Mouse (Mus musculus) ES-E14 (cell line): Measurements from ENCODE around the gene Ugt1a8. TPM values are rescaled to one million over a fixed set of nuclear protein-coding genes. Genes with fewer than 3 reads are reported as not detected.

Experiments used
- DNase-seq: peaks from one replicate; pipeline ENCODE4 v3.0.0-alpha.2; 2013; ENCODE audit warnings: low read depth, low spot score
- H3K27ac ChIP-seq: 2 replicates; pipeline ENCODE4 v1.5.1; 2012; ENCODE audit warnings: low read depth, mild to moderate bottlenecking, low read length, moderate library complexity, mixed read lengths; ENCODE audit not compliant: poor library complexity, insufficient read depth, severe bottlenecking
- H3K36me3 ChIP-seq: 2 replicates; pipeline ENCODE4 v1.6.1; 2012; ENCODE audit warnings: mild to moderate bottlenecking, low read length, moderate library complexity, mixed read lengths; ENCODE audit not compliant: control insufficient read depth, poor library complexity, insufficient read depth, severe bottlenecking
- H3K4me1 ChIP-seq, 2 experiments: fragments of 150-350 bp in 1 of 2; sonication (generic) in 1 of 2; 2 replicates each; pipeline ENCODE4 v1.6.1; 2012; ENCODE audit warnings: low read length in 2 of 2, mild to moderate bottlenecking in 1 of 2, mixed read lengths in 1 of 2; ENCODE audit not compliant: control insufficient read depth in 2 of 2, insufficient read depth in 2 of 2, poor library complexity in 1 of 2
- H3K4me3 ChIP-seq, 2 experiments: fragments of 150-350 bp in 1 of 2; sonication (generic) in 1 of 2; 2 replicates each; pipeline ENCODE4 v1.5.1; 2012; ENCODE audit warnings: low read length in 2 of 2, low read depth in 1 of 2, mild to moderate bottlenecking in 1 of 2, mixed read lengths in 1 of 2; ENCODE audit not compliant: insufficient read depth in 1 of 2, poor library complexity in 1 of 2, severe bottlenecking in 1 of 2
- H3K9ac ChIP-seq: 2 replicates; pipeline ENCODE4 v1.6.1; 2012; ENCODE audit warnings: low read depth, mild to moderate bottlenecking, low read length, mixed read lengths; ENCODE audit not compliant: poor library complexity, insufficient read depth, severe bottlenecking
- H3K9me3 ChIP-seq: fragments of 150-350 bp; sonication (generic); 2 replicates; pipeline ENCODE4 v1.6.1; 2012; ENCODE audit warnings: low read depth, mild to moderate bottlenecking, low read length; ENCODE audit not compliant: control insufficient read depth, insufficient read depth
- CHD2 ChIP-seq: IDR thresholded peaks from 2 replicates; pipeline ENCODE4 v1.6.1; 2014; ENCODE audit warnings: mild to moderate bottlenecking, low read depth, low read length, inconsistent platforms
- HCFC1 ChIP-seq: IDR thresholded peaks from 2 replicates; pipeline ENCODE4 v1.6.1; 2012; ENCODE audit warnings: low read length, inconsistent platforms, borderline replicate concordance; ENCODE audit not compliant: insufficient read depth
- MAFK ChIP-seq: IDR thresholded peaks from 2 replicates; pipeline ENCODE4 v1.6.1; 2014; ENCODE audit warnings: mild to moderate bottlenecking, low read depth, low read length, inconsistent platforms; ENCODE audit not compliant: insufficient read depth
- ZC3H11A ChIP-seq: IDR thresholded peaks from 2 replicates; pipeline ENCODE4 v1.6.1; 2012; ENCODE audit warnings: low read depth, mild to moderate bottlenecking, inconsistent platforms, low read length, borderline replicate concordance
- ZNF384 ChIP-seq: IDR thresholded peaks from 2 replicates; pipeline ENCODE4 v1.6.1; 2012; ENCODE audit warnings: low read depth, low read length, inconsistent platforms
- in situ Hi-C, 2 experiments: fragments of 600-800 bp; cut with MboI; formaldehyde crosslinking; loops; one replicate each; pipeline ENCODE4 v1.15.1; 2025; ENCODE audit warnings: low sequenced_read_pairs in 2 of 2, inconsistent platforms in 1 of 2; ENCODE audit not compliant: unreplicated experiment in 2 of 2
- total RNA-seq: library from RNA; depleted of rRNA; stranded (reverse); fragments of 300-350 nt; gene quantifications from 2 replicates; pipeline ENCODE4 v1.2.3, GENCODE M21; 2012

Gene Ugt1a8
- total RNA-seq, 1 experiment: not detected

- no peaks in the 10 kb centered on the region for H3K9me3 ChIP-seq
- in situ Hi-C loops: no loop called here
These were observed 129.5 kb downstream of the Ugt1a8 start for GRCm38 (mm10) chr1:88217144-88217543.

GRCm38 (mm10) chr1:88217576-88217975, 130.0 kb downstream of the Ugt1a8 start:
- Histone ChIP-seq H3K4me1 (no peaks in the 10 kb centered on the region), H3K27ac (no peak overlapping the region), H3K4me3 (no peak overlapping the region), H3K9me3 (no peaks in the 10 kb centered on the region), H3K36me3 (no peaks in the 10 kb centered on the region), H3K9ac (no peak overlapping the region)
- no peak for DNase-seq
- TF ChIP-seq MAFK: no peak
- no peak for TF ChIP-seq CHD2
- TF ChIP-seq ZC3H11A: no peak
- no peak for TF ChIP-seq HCFC1
- TF ChIP-seq ZNF384: no peak
- in situ Hi-C loops: no loop called here

More at GRCm38 (mm10) chr1:88217144-88217543, 129.5 kb downstream of the Ugt1a8 start:
- DNase-seq: no peak
- Histone ChIP-seq H3K4me1 (no peaks in the 10 kb centered on the region), H3K4me3 (no peak overlapping the region), H3K9ac (no peak overlapping the region), H3K27ac (no peak overlapping the region), H3K36me3 (no peaks in the 10 kb centered on the region)
- TF ChIP-seq ZNF384: no peak
- no peak for TF ChIP-seq HCFC1
- no peak for TF ChIP-seq ZC3H11A
- no peak for TF ChIP-seq MAFK
- TF ChIP-seq CHD2: no peak

GRCm38 (mm10) chr1:88218051-88218450, 130.4 kb downstream of the Ugt1a8 start:
- Histone ChIP-seq H3K27ac (no peak overlapping the region), H3K36me3 (no peaks in the 10 kb centered on the region), H3K9ac (no peak overlapping the region), H3K9me3 (no peaks in the 10 kb centered on the region), H3K4me3 (no peak overlapping the region), H3K4me1 (no peaks in the 10 kb centered on the region)
- no peak for TF ChIP-seq CHD2
- no peak for TF ChIP-seq HCFC1
- TF ChIP-seq MAFK: no peak
- DNase-seq: no peak
- in situ Hi-C loops: no loop called here

- Histone ChIP-seq H3K4me3 (no peak overlapping the region), H3K9ac (no peak overlapping the region), H3K36me3 (no peaks in the 10 kb centered on the region), H3K27ac (no peak overlapping the region), H3K9me3 (no peaks in the 10 kb centered on the region), H3K4me1 (no peaks in the 10 kb centered on the region)
- no peak for DNase-seq
- TF ChIP-seq CHD2 (no peak), ZNF384 (no peak), ZC3H11A (no peak), HCFC1 (no peak), MAFK (no peak)
- in situ Hi-C loops: no loop called here
These were observed 131.0 kb downstream of the Ugt1a8 start for GRCm38 (mm10) chr1:88218591-88218990.

- H3K9ac ChIP-seq: no peak overlapping the region
- no peaks in the 10 kb centered on the region for H3K9me3 ChIP-seq
- H3K36me3 ChIP-seq: no peaks in the 10 kb centered on the region
- no peak for DNase-seq
- H3K4me3 ChIP-seq: no peak overlapping the region
- no peak for TF ChIP-seq HCFC1
- TF ChIP-seq CHD2: no peak
- TF ChIP-seq ZC3H11A: no peak
- no peak for TF ChIP-seq MAFK
- TF ChIP-seq ZNF384: no peak
- no peaks in the 10 kb centered on the region for H3K4me1 ChIP-seq
- in situ Hi-C loops: no loop called here
- no peak overlapping the region for H3K27ac ChIP-seq
These were observed 131.4 kb downstream of the Ugt1a8 start for GRCm38 (mm10) chr1:88219054-88219453.
